Mouse (Mus musculus) inflammation-experienced regulatory T-cells, adult 6 months (primary cell): ENCODE results near the gene Olfr667. TPM values are rescaled to one million over a fixed set of nuclear protein-coding genes. Genes with fewer than 3 reads are reported as not detected.

Experiments
- ATAC-seq: one replicate; pipeline ENCODE4 v1.8.0; 2017
- polyA plus RNA-seq, 3 experiments: library from polyadenylated mRNA; unstranded; fragments of 100-300 nt; shearing (Covaris generic); gene quantifications; one replicate each; pipeline ENCODE4 v1.2.1; 2017

The Olfr667 gene
- polyA plus RNA-seq, result not detected

GRCm38 (mm10) chr7:104921382-104921781 lies at the start of gene Olfr667:
Gene Olfr667, minus strand, starts transcription at chr7:104921482.
- ATAC-seq, result no peak

- ATAC-seq, result no peak
Observed at GRCm38 (mm10) chr7:104962520-104962919, 41.2 kb upstream of the Olfr667 start, which contains the start of gene Olfr670. Gene Olfr670, minus strand, starts transcription at chr7:104962620.

GRCm38 (mm10) chr7:104950234-104950633 lies 29.0 kb upstream of the Olfr667 start:
- peak; percentile 54 for ATAC-seq

GRCm38 (mm10) chr7:104933940-104934339 lies 12.7 kb upstream of the Olfr667 start, which contains the start of gene Olfr669:
Gene Olfr669, plus strand, starts transcription at chr7:104934240.
- no peak for ATAC-seq

GRCm38 (mm10) chr7:104927957-104928356 lies 6.7 kb upstream of the Olfr667 start, which contains the start of gene Olfr668:
Gene Olfr668, minus strand, starts transcription at chr7:104928057.
- no peak for ATAC-seq

GRCm38 (mm10) chr7:104895852-104896251 lies 25.4 kb downstream of the Olfr667 start, which contains the start of gene Olfr666:
Gene Olfr666, minus strand, starts transcription at chr7:104895952.
- no peak for ATAC-seq

GRCm38 (mm10) chr7:104877731-104878130 lies 43.6 kb downstream of the Olfr667 start, which contains the start of gene Olfr665:
Gene Olfr665, plus strand, starts transcription at chr7:104878031.
- no peak for ATAC-seq

Other genes with a start within 250 kb of the Olfr667 start
- not detected for gene Olfr661, start 235.0 kb downstream of the Olfr667 start, polyA plus RNA-seq
- not detected for gene Usp17le, start 144.0 kb downstream of the Olfr667 start, polyA plus RNA-seq
- not detected for gene Usp17lb, start 78.9 kb downstream of the Olfr667 start, polyA plus RNA-seq
- gene Usp17la, start 64.5 kb downstream of the Olfr667 start, polyA plus RNA-seq, result not detected
- not detected for gene Olfr665, start 43.5 kb downstream of the Olfr667 start, polyA plus RNA-seq
- not detected for gene Olfr666, start 25.5 kb downstream of the Olfr667 start, polyA plus RNA-seq
- not detected for gene Olfr668, start 6.6 kb upstream of the Olfr667 start, polyA plus RNA-seq
- gene Olfr669, start 12.8 kb upstream of the Olfr667 start, polyA plus RNA-seq, result not detected
- gene Olfr670, start 41.1 kb upstream of the Olfr667 start, polyA plus RNA-seq, result not detected
- not detected for gene Olfr671, start 57.6 kb upstream of the Olfr667 start, polyA plus RNA-seq
- not detected for gene Olfr672, start 80.5 kb upstream of the Olfr667 start, polyA plus RNA-seq
- under 1 TPM in 1 of 3 experiments, not detected in 2; 0.16 TPM for gene Olfr675, start 107.0 kb upstream of the Olfr667 start, polyA plus RNA-seq
- gene Olfr676, start 111.2 kb upstream of the Olfr667 start, polyA plus RNA-seq, result not detected
- not detected for gene Olfr677, start 129.9 kb upstream of the Olfr667 start, polyA plus RNA-seq
- gene Olfr678, start 143.0 kb upstream of the Olfr667 start, polyA plus RNA-seq, result not detected
- not detected for gene Olfr679, start 159.7 kb upstream of the Olfr667 start, polyA plus RNA-seq
- gene Olfr680-ps1, start 171.3 kb upstream of the Olfr667 start, polyA plus RNA-seq, result not detected
- not detected for gene Olfr681, start 195.4 kb upstream of the Olfr667 start, polyA plus RNA-seq
- not detected for gene Olfr683, start 225.5 kb upstream of the Olfr667 start, polyA plus RNA-seq
- under 1 TPM in 1 of 3 experiments, not detected in 2; 0.30 TPM for gene Olfr684, start 242.2 kb upstream of the Olfr667 start, polyA plus RNA-seq